Mouse (Mus musculus) forebrain, embryonic 12.5 days (tissue): ENCODE measurements around the gene H13. TPM values are rescaled to one million over a fixed set of nuclear protein-coding genes. Genes with fewer than 3 reads are reported as not detected.
A peak's percentile ranks its signal among the peaks of the same experiment; 100 is the strongest.

Experiments used
- ATAC-seq: fragments of 200-750 bp; cut with Nextera tagmentation; 2 replicates; pipeline ENCODE4 v1.8.0; 2017; ENCODE audit warnings: moderate TSS enrichment; ENCODE audit not compliant: low FRiP score
- H3K27ac ChIP-seq: fragments of 300-500 bp; sonication (generic); 2 replicates; pipeline ENCODE4 v1.5.1; 2016; ENCODE audit warnings: mild to moderate bottlenecking
- H3K27me3 ChIP-seq: fragments of 300-500 bp; sonication (generic); 2 replicates; pipeline ENCODE4 v1.6.1; 2016; ENCODE audit warnings: mild to moderate bottlenecking
- H3K36me3 ChIP-seq: fragments of 300-500 bp; sonication (generic); replicated peaks from 2 replicates; pipeline ENCODE4 v1.6.1; 2016; ENCODE audit warnings: mild to moderate bottlenecking
- H3K4me1 ChIP-seq: fragments of 300-500 bp; sonication (generic); 2 replicates; pipeline ENCODE4 v1.6.1; 2016
- H3K4me2 ChIP-seq: fragments of 300-500 bp; sonication (generic); 2 replicates; pipeline ENCODE4 v1.6.1; 2016; ENCODE audit warnings: mild to moderate bottlenecking, moderate library complexity
- H3K4me3 ChIP-seq: fragments of 300-500 bp; sonication (generic); replicated peaks from 2 replicates; pipeline ENCODE4 v1.5.1; 2016; ENCODE audit warnings: mild to moderate bottlenecking
- H3K9ac ChIP-seq: fragments of 300-500 bp; sonication (generic); 2 replicates; pipeline ENCODE4 v1.6.1; 2016; ENCODE audit warnings: mild to moderate bottlenecking
- H3K9me3 ChIP-seq: fragments of 300-500 bp; sonication (generic); 2 replicates; pipeline ENCODE4 v1.6.1; 2016
- WGBS: fragments of 180-500 bp; shearing (Covaris S2); methylation state at CpG from one replicate; pipeline ENCODE4 v1.1.7; 2016; 5-methylcytosine and 5-hydroxymethylcytosine counted together
- polyA plus RNA-seq: library from polyadenylated mRNA; unstranded; fragments of >200 nt; fragmentation: Nextera tagmentation; extraction: Ambion mirVana; gene quantifications from 2 replicates; pipeline ENCODE4 v1.2.1, GENCODE M21; 2016

The H13 gene
- polyA plus RNA-seq, 1 experiment from 2014 or later = 128 TPM

- H3K27me3 ChIP-seq = peaks cover 27% of the 10 kb centered on the region
- H3K4me2 ChIP-seq = no peak overlapping the region
- H3K9ac ChIP-seq = 0 out of 2 replicates have a peak overlapping the region, but pooled peaks have one; percentile 29
- 74% methylated on average over 5 of the region's 5 CpGs for WGBS
- ATAC-seq = no peak
- no peaks in the 10 kb centered on the region for H3K9me3 ChIP-seq
- H3K4me1 ChIP-seq = peaks cover 54% of the 10 kb centered on the region
- no peak overlapping the region for H3K27ac ChIP-seq
- no peak overlapping the region for H3K4me3 ChIP-seq
- H3K36me3 ChIP-seq = no peaks in the 10 kb centered on the region
Observed at GRCm38 (mm10) chr2:152740490-152740889, 71.2 kb downstream of the H13 start.

GRCm38 (mm10) chr2:152741153-152742041 is 72.1 kb downstream of the H13 start:
- Histone ChIP-seq H3K27me3 (peaks cover 27% of the 10 kb centered on the region), H3K4me2 (peak overlapping the region; percentile 15; the same call in 1 of the 2 replicates), H3K9ac (0 out of 2 replicates have a peak overlapping the region, but pooled peaks have one; percentile 7), H3K4me3 (no peak overlapping the region), H3K4me1 (peaks cover 45% of the 10 kb centered on the region), H3K9me3 (no peaks in the 10 kb centered on the region), H3K27ac (peak overlapping the region; percentile 63; the same call in 1 of the 2 replicates), H3K36me3 (no peaks in the 10 kb centered on the region)
- 57% methylated on average over 14 of the region's 14 CpGs for WGBS
- ATAC-seq = no peak

- H3K4me2 ChIP-seq = no peak overlapping the region
- no peaks in the 10 kb centered on the region for H3K36me3 ChIP-seq
- H3K9ac ChIP-seq = no peak overlapping the region
- 0 out of 2 replicates have a peak overlapping the region, but pooled peaks have one; percentile 1 for H3K27ac ChIP-seq
- H3K4me1 ChIP-seq = peaks cover 35% of the 10 kb centered on the region
- no peak overlapping the region for H3K4me3 ChIP-seq
- H3K9me3 ChIP-seq = no peaks in the 10 kb centered on the region
- peaks cover 26% of the 10 kb centered on the region for H3K27me3 ChIP-seq
- ATAC-seq = peak; percentile 74
- WGBS = 21% methylated on average over 10 of the region's 10 CpGs
Observed at GRCm38 (mm10) chr2:152742435-152742834, 73.2 kb downstream of the H13 start.

DNA sequence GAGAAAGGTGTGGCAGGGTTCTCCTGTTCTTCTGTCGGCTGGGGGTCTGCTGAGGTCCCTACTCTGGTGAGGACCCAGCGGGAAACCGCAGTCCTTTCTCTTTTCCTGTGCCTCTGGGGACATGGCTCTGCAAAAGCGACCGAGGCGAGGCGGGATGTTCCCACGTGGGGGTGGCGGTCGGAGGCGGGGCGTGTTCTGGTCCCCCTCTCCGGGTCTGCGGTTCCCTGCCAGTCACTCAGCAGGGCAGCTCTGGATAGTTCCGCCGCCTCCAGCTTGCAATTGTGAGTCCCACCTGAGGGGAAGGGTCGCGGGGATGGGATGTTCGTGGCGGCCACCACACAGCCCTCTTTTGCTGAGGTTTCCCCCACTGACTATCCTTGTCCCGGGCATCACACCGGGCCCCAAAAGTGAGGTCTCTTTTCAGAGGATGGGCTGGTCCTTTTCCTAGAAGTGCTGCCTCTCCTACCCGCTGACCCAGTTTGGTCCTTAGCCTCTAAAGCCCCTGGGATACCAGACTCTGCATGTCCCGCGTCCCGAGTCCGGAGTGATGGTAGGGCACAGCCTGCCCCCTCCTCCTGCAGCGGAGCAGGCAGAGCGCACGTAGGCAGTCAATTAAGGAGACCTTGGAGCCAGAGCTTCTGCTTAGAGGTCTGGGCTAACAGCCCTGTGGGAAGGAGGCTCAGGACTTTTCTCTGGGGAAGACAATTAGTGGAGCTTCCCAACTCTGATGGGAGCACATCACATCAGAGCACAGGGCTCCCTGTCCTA is 84.9 kb downstream of the H13 start, which contains the start of gene Cox4i2:
Cox4i2 (plus strand) TSS at position 230 of the 768 bp plus-strand sequence.
- Histone ChIP-seq H3K9me3 (no peaks in the 10 kb centered on the region), H3K4me3 (peak within 1 kb of the TSS; percentile 14), H3K27ac (no peak within 1 kb of the TSS), H3K36me3 (no peaks in the 10 kb centered on the region), H3K4me2 (peak within 1 kb of the TSS; percentile 44), H3K9ac (peak within 1 kb of the TSS; percentile 41; the same call in 1 of the 2 replicates), H3K4me1 (peaks cover 17% of the 10 kb centered on the region), H3K27me3 (peaks cover 39% of the 10 kb centered on the region)
- ATAC-seq = peak; percentile 44; the same call in 1 of the 2 replicates
- 2% methylated on average over 30 of the region's 30 CpGs for WGBS

DNA sequence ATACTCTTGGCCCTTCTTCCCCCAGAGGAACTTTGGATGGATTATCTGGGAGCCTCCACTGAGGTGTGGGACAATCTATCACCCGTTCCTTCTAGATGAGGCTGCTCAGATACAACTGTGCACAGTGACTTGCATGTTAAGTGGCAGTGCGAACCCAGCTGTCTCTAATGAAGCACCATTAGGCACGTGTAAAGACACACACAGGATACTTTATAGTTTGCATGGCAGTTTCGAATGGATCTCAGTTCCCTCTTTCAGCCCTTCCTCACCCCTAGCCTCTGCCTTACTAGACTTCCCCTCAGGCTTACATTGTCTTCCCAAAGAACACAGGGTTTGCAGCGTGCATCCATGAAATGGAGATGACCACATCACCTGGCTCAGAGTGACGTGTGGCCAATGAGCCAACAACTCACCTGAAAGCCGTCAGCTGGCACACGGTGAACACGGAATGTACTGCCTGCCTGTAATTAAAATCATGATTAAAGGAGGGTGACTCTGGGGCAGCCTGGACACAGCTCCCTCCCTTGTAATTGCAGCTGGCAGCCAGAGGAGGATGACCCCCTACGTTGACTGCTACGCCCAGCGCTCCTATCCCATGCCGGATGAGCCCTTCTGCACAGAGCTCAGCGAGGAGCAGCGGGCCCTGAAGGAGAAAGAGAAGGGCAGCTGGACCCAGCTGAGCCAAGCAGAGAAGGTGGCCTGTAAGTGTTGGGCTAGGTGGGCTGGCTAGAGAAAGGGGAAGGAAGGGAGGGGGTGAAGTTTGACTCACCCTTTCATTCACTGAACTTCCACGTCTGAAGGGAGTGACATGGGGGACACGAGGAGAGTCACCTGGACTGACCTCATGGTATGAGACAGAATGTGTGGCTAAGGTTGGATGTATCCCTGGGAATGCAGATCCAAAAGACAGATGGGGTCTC is 87.5 kb downstream of the H13 start:
- no peak overlapping the region for H3K4me2 ChIP-seq
- no peaks in the 10 kb centered on the region for H3K9me3 ChIP-seq
- H3K27me3 ChIP-seq = peaks cover 33% of the 10 kb centered on the region
- no peak overlapping the region for H3K4me3 ChIP-seq
- peaks cover 17% of the 10 kb centered on the region for H3K4me1 ChIP-seq
- 70% methylated on average over 17 of the region's 17 CpGs for WGBS
- no peaks in the 10 kb centered on the region for H3K36me3 ChIP-seq
- ATAC-seq = no peak
- H3K27ac ChIP-seq = no peak overlapping the region
- H3K9ac ChIP-seq = no peak overlapping the region

GRCm38 (mm10) chr2:152757478-152757877 is 88.2 kb downstream of the H13 start:
- Histone ChIP-seq H3K9ac (no peak overlapping the region), H3K36me3 (no peaks in the 10 kb centered on the region), H3K27ac (no peak overlapping the region), H3K4me3 (no peak overlapping the region), H3K4me1 (peaks cover 17% of the 10 kb centered on the region), H3K27me3 (peaks cover 33% of the 10 kb centered on the region), H3K4me2 (no peak overlapping the region), H3K9me3 (no peaks in the 10 kb centered on the region)
- 60% methylated on average over 2 of the region's 2 CpGs for WGBS
- no peak for ATAC-seq

Other genes with a start within 250 kb of the H13 start
- not detected in 2 replicates for gene Defb23, start 204.8 kb upstream of the H13 start, polyA plus RNA-seq
- gene Defb20, start 192.4 kb upstream of the H13 start, polyA plus RNA-seq = not detected in 2 replicates
- not detected in 2 replicates for gene Defb22, start 179.3 kb upstream of the H13 start, polyA plus RNA-seq
- gene Defb26, start 157.8 kb upstream of the H13 start, polyA plus RNA-seq = not detected in 2 replicates
- gene Defb28, start 151.2 kb upstream of the H13 start, polyA plus RNA-seq = not detected in 2 replicates
- gene Defb29, start 129.4 kb upstream of the H13 start, polyA plus RNA-seq = not detected in 2 replicates
- not detected in 2 replicates for gene Gm17416, start 100.1 kb upstream of the H13 start, polyA plus RNA-seq
- not detected in 2 replicates for gene Defb21, start 96.7 kb upstream of the H13 start, polyA plus RNA-seq
- not detected in 2 replicates for gene Defb19, start 89.1 kb upstream of the H13 start, polyA plus RNA-seq
- gene Defb45, start 70.1 kb upstream of the H13 start, polyA plus RNA-seq = not detected in 2 replicates
- gene Defb36, start 65.1 kb upstream of the H13 start, polyA plus RNA-seq = not detected in 2 replicates
- gene Defb25, start 46.4 kb upstream of the H13 start, polyA plus RNA-seq = not detected in 2 replicates
- 0.26 and 0.38 TPM in 2 replicates for gene Rem1, start 42.5 kb upstream of the H13 start, polyA plus RNA-seq
- gene Mcts2, start 17.6 kb downstream of the H13 start, polyA plus RNA-seq = 39.5 and 41.2 TPM in 2 replicates
- gene Id1, start 66.8 kb downstream of the H13 start, polyA plus RNA-seq = 37.9 and 48.5 TPM in 2 replicates
- 3.1 and 3.6 TPM in 2 replicates for gene Cox4i2, start 84.7 kb downstream of the H13 start, polyA plus RNA-seq
- gene Bcl2l1, start 162.3 kb downstream of the H13 start, polyA plus RNA-seq = 159 and 164 TPM in 2 replicates
- gene Tpx2, start 178.5 kb downstream of the H13 start, polyA plus RNA-seq = 133 and 156 TPM in 2 replicates
- not detected in 2 replicates for gene Mylk2, start 241.9 kb downstream of the H13 start, polyA plus RNA-seq